Mouse (Mus musculus) hindbrain, embryonic 11.5 days (tissue): ENCODE measurements around the gene Phf2. TPM values are rescaled to one million over a fixed set of nuclear protein-coding genes. Genes with fewer than 3 reads are reported as not detected.
A peak's percentile ranks its signal among the peaks of the same experiment; 100 is the strongest.

Source experiments
- ATAC-seq: fragments of 200-750 bp; cut with Nextera tagmentation; 2 replicates; pipeline ENCODE4 v1.8.0; 2017; ENCODE audit warnings: mild to moderate bottlenecking, moderate TSS enrichment, moderate library complexity; ENCODE audit not compliant: low FRiP score
- DNase-seq: peaks from one replicate; pipeline ENCODE4 v3.0.0-alpha.2; 2015; ENCODE audit warnings: low spot score
- H3K27ac ChIP-seq: fragments of 300-500 bp; sonication (generic); 2 replicates; pipeline ENCODE4 v1.5.1; 2014; ENCODE audit warnings: mild to moderate bottlenecking, low read depth, low read length
- H3K27me3 ChIP-seq: fragments of 300-500 bp; sonication (generic); 2 replicates; pipeline ENCODE4 v1.6.1; 2014; ENCODE audit warnings: mild to moderate bottlenecking, low read length, moderate library complexity, mixed read lengths; ENCODE audit not compliant: control insufficient read depth, insufficient read depth
- H3K36me3 ChIP-seq: fragments of 300-500 bp; sonication (generic); 2 replicates; pipeline ENCODE4 v1.6.1; 2014; ENCODE audit warnings: mild to moderate bottlenecking, low read length, moderate library complexity, mixed read lengths; ENCODE audit not compliant: control insufficient read depth, insufficient read depth
- H3K4me1 ChIP-seq: fragments of 300-500 bp; sonication (generic); replicated peaks from 2 replicates; pipeline ENCODE4 v1.6.1; 2014; ENCODE audit warnings: low read length, mixed read lengths; ENCODE audit not compliant: control insufficient read depth, insufficient read depth
- H3K4me2 ChIP-seq: fragments of 300-500 bp; sonication (generic); replicated peaks from 2 replicates; pipeline ENCODE4 v1.6.1; 2014; ENCODE audit warnings: mild to moderate bottlenecking, low read depth, low read length
- H3K4me3 ChIP-seq: fragments of 300-500 bp; sonication (generic); 2 replicates; pipeline ENCODE4 v1.5.1; 2014; ENCODE audit warnings: low read depth, low read length
- H3K9ac ChIP-seq: fragments of 300-500 bp; sonication (generic); 2 replicates; pipeline ENCODE4 v1.6.1; 2014; ENCODE audit warnings: low read depth, low read length
- H3K9me3 ChIP-seq: fragments of 300-500 bp; sonication (generic); 2 replicates; pipeline ENCODE4 v1.6.1; 2016; ENCODE audit warnings: low read length; ENCODE audit not compliant: control insufficient read depth
- WGBS: fragments of 180-500 bp; shearing (Covaris S2); extraction: QIAGEN DNeasy Blood & Tissue Kit; methylation state at CpG from one replicate; pipeline ENCODE4 v1.1.7; 2014; 5-methylcytosine and 5-hydroxymethylcytosine counted together
- polyA plus RNA-seq: library from polyadenylated mRNA; unstranded; fragments of >200 nt; fragmentation: Nextera tagmentation; extraction: Ambion mirVana; gene quantifications from 2 replicates; pipeline ENCODE4 v1.2.1, GENCODE M21; 2014

Phf2 gene
- 10.0 and 13.2 TPM in 2 replicates for polyA plus RNA-seq

DNA sequence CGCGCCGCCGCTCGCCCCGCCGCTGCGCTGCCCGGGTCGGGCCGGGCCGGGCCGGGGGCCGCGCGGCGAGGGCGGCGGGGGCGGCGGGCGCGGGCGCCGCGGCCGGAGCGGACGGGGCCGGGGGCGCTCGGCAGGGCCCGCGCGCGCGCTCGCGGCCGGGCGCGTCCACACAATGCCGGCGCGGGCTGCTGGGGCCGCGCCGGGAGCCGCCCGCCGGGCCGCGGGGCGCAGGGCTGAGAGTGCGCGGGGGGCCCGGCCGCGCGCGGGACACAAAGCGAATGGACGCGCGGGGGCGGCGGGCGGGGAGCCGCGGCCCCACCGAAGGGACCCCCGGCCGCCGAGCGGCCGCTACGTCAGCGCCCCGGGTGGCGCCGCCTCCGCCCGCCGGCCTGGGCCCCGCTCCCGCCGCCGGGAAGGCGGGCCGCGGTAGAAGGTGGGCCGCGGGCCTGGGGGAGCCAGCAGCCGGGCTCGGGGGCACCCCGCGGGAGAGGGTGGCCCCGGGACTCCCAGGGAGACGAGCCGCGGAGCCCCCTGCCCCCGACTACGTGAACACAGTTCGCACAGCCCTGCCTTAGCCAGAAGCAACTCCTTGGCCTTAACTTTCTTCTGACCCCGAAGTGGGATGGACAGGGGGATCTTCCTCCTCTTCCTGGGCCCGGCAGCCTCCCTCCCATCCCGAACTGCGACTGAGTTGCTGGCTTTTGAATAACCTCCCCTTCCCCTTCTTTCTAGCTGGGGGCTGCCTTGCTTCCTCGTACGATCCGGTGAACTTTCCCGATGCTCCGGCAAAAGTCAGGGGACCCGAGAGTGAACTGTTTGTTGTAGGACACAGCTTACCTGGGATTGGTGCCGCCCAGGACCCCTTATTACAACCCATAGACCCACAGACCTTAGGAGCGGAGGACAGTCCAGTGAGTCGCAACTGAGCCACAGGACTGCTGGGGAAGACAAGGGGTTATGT is at the start of gene Phf2:
TSS of gene Phf2 (minus strand) at position 349 of the 961 bp plus-strand sequence.
- Histone ChIP-seq H3K4me2 (peak within 1 kb of the TSS; percentile 81), H3K27me3 (no peaks in the 10 kb centered on the region), H3K4me3 (peak within 1 kb of the TSS; percentile 96), H3K9me3 (no peaks in the 10 kb centered on the region), H3K4me1 (peaks cover 12% of the 10 kb centered on the region), H3K9ac (peak within 1 kb of the TSS; percentile 99), H3K36me3 (no peaks in the 10 kb centered on the region), H3K27ac (peak within 1 kb of the TSS; percentile 81)
- DNase-seq (peak; percentile 67), ATAC-seq (peak; percentile 62)
- WGBS, result under 1% methylated on average over 35 of the region's 117 CpGs

DNA sequence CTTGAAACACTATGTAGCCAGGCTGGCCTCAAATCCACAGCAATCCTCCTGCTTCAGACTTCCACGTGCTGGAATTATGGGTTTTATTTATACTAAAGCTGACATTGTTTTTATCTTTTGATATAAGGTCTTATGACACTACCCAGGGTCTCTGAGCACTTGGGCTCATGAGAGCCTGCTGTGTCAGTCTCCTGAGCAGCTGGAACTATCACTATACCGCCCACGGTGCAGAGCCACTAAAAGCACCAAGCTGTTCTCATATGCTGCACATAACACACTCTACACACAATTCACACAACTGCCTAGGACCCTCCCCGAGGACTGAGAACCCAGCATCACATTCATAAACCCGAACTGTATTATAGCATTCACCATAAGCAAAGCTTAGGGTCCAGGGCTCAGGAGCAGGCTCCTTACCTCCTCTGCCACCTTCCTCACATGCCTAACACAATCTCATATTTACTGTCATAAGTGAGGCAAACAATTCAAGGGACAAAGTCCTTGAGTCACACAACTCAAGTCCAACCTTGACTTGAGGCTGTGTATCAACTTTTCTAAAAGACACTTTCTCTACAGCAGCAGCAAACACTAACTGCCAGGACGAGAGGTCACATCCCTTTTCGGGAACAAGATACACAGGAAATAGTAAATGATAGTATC is 49.0 kb upstream of the Phf2 start:
- H3K9ac ChIP-seq, result no peak overlapping the region
- H3K36me3 ChIP-seq, result 0 out of 2 replicates have a peak, but pooled peaks cover 5% of the 10 kb centered on the region
- no peaks in the 10 kb centered on the region for H3K27me3 ChIP-seq
- ATAC-seq, result no peak
- DNase-seq, result no peak
- no peak overlapping the region for H3K27ac ChIP-seq
- H3K4me2 ChIP-seq, result no peak overlapping the region
- H3K4me1 ChIP-seq, result no peaks in the 10 kb centered on the region
- WGBS, result 92% methylated on average over 7 of the region's 7 CpGs
- H3K4me3 ChIP-seq, result no peak overlapping the region
- no peaks in the 10 kb centered on the region for H3K9me3 ChIP-seq

DNA sequence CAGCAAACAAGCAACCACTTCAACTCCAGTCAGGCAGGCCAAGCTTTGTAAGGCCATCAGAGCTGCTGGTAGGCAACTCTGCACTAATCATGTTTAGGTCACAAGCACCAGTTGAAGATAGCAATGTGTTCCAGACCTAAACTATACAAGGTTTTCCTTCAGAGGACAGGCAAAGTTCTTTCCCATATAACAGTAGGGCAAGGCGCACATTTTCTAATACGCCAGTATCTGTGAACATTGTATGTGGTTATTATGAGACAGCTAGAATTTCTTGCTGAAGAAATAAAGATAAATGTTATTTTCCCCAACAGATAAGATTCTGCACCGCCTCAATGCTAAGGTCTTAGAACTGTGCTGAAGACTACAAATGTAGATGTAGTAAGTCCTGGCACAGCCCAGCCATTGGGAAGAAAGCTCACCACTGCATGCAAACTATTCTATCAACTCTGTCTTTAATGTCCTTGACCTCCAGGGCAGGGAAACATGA is 46.2 kb upstream of the Phf2 start:
- Histone ChIP-seq H3K27me3 (no peaks in the 10 kb centered on the region), H3K4me3 (no peak overlapping the region), H3K9me3 (no peaks in the 10 kb centered on the region), H3K9ac (no peak overlapping the region), H3K4me2 (no peak overlapping the region), H3K27ac (no peak overlapping the region), H3K36me3 (0 out of 2 replicates have a peak, but pooled peaks cover 5% of the 10 kb centered on the region), H3K4me1 (no peaks in the 10 kb centered on the region)
- DNase-seq, result no peak
- 94% methylated on average over 3 of the region's 3 CpGs for WGBS
- ATAC-seq, result no peak

DNA sequence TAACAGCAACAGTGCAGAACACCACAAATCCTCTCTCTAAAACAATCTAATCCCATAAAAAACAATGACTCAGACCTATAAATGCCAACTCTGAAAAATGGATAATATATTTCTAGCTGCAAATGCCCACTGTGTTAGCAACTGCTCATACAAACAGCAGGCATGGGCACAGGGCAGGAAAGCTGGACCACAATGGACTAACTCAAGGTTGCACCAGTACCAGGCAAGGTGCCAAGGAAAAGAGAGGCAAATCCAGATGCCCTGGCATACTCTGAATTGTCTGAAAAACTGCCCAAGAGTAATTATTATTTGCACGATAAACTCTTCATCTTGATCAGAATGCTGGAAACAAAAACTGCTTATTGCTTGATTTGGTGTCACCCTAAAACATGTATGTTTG is 42.8 kb upstream of the Phf2 start:
- no peaks in the 10 kb centered on the region for H3K36me3 ChIP-seq
- H3K27me3 ChIP-seq, result no peaks in the 10 kb centered on the region
- no peaks in the 10 kb centered on the region for H3K9me3 ChIP-seq
- no peaks in the 10 kb centered on the region for H3K4me1 ChIP-seq
- H3K27ac ChIP-seq, result no peak overlapping the region
- 97% methylated on average over 1 of the region's 1 CpGs for WGBS
- H3K4me3 ChIP-seq, result no peak overlapping the region
- H3K4me2 ChIP-seq, result no peak overlapping the region
- no peak for ATAC-seq
- H3K9ac ChIP-seq, result no peak overlapping the region
- DNase-seq, result no peak

DNA sequence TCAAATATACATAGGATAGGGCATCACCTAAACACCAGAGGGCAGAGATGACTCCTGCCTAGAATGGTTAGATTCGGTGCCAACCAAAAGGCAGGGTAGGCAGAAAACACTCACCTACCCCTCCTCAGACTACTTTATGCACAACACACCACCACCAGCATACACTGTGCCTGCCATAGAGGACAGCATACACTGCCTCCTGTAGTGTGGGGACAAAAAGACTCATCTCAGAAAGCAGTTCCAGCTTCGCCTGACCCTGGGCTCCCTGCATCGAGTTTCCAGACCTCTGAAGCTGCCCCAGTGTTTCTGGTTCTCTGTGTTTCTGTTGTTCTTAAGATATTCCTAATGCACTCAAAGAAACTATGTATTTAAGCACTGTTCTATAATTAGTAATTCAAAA is 42.2 kb upstream of the Phf2 start:
- DNase-seq (no peak), ATAC-seq (no peak)
- no peak overlapping the region for H3K4me3 ChIP-seq
- no peaks in the 10 kb centered on the region for H3K4me1 ChIP-seq
- WGBS, result 80% methylated on average over 3 of the region's 3 CpGs
- H3K27ac ChIP-seq, result no peak overlapping the region
- no peak overlapping the region for H3K9ac ChIP-seq
- no peaks in the 10 kb centered on the region for H3K36me3 ChIP-seq
- no peaks in the 10 kb centered on the region for H3K9me3 ChIP-seq
- no peak overlapping the region for H3K4me2 ChIP-seq
- H3K27me3 ChIP-seq, result no peaks in the 10 kb centered on the region

DNA sequence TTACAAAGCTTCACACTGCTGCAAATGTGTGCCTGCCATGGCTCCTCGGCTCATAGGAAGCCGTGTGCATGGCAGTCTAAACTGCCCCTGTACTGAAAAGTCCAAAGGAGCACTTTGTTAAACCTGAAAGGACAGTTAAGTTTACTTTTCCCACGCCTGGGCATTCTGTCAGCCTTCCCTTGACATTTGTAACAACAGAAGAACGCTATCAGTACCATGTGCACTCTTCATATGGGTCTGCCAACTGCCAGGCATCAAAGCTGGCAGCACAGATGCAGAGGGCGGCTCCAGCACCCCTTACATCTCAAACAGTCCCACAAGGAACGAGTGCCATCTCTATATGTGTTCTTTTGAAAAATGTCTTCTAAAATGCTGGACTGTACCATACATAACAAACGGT is 40.5 kb upstream of the Phf2 start:
- no peak overlapping the region for H3K4me2 ChIP-seq
- H3K36me3 ChIP-seq, result no peaks in the 10 kb centered on the region
- ATAC-seq (no peak), DNase-seq (no peak)
- no peak overlapping the region for H3K27ac ChIP-seq
- H3K9me3 ChIP-seq, result no peaks in the 10 kb centered on the region
- 91% methylated on average over 7 of the region's 7 CpGs for WGBS
- H3K4me1 ChIP-seq, result no peaks in the 10 kb centered on the region
- no peaks in the 10 kb centered on the region for H3K27me3 ChIP-seq
- no peak overlapping the region for H3K9ac ChIP-seq
- H3K4me3 ChIP-seq, result no peak overlapping the region

DNA sequence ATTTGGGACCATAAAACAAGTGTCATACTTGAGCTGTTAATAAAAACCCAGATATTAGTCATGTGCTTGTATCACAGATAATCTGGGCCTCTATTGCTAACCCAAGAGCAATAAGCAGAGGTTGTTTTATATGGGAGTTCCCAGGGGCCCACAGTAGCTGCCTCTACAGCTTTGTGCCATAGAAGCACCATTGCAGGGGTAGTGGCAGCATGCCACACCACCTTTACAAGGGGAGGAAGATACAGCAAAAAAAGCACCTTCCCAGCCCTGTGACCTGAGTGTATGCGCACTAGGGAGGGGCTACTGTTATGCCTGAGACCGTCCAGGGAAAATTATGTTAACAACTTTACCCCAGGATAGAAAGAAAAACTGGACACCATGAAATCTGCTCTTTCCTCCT is 34.5 kb upstream of the Phf2 start:
- Histone ChIP-seq H3K4me1 (no peaks in the 10 kb centered on the region), H3K36me3 (0 out of 2 replicates have a peak, but pooled peaks cover 4% of the 10 kb centered on the region), H3K4me3 (no peak overlapping the region), H3K9me3 (no peaks in the 10 kb centered on the region), H3K9ac (no peak overlapping the region), H3K27me3 (no peaks in the 10 kb centered on the region), H3K4me2 (no peak overlapping the region), H3K27ac (no peak overlapping the region)
- WGBS, result 97% methylated on average over 2 of the region's 2 CpGs
- DNase-seq, result no peak
- no peak for ATAC-seq

DNA sequence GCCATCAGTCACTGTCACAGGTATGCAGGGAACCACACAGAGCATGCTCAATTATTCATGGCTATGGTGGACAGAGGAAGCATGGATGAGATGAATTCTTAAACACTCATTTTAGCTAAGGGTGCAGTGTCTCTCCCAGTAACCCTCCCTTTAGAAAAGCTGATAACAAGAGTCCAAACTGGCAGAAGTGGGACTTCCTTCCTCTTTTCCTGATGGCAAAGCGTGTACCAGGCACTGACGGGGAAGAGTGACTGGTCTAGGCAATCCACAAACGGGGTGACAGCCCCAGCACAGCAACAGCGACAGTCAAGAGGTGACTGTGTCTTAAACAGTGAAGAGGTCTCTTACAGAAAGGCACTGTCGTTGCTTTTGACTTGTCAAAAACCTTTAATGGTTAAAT is 24.5 kb upstream of the Phf2 start:
- no peaks in the 10 kb centered on the region for H3K27me3 ChIP-seq
- peaks cover 11% of the 10 kb centered on the region; the same call in 1 of the 2 replicates for H3K36me3 ChIP-seq
- H3K4me2 ChIP-seq, result no peak overlapping the region
- no peak overlapping the region for H3K9ac ChIP-seq
- H3K4me3 ChIP-seq, result no peak overlapping the region
- DNase-seq, result no peak
- WGBS, result 89% methylated on average over 5 of the region's 5 CpGs
- no peak overlapping the region for H3K27ac ChIP-seq
- no peaks in the 10 kb centered on the region for H3K9me3 ChIP-seq
- ATAC-seq, result no peak
- no peaks in the 10 kb centered on the region for H3K4me1 ChIP-seq
